Mouse (Mus musculus) kidney, adult 2 months (tissue): ENCODE measurements at regions not wholly inside any gene's neighbourhood (a gene's known extent, or its start where the extent isn't known, plus 50 kb on each side); places are given as distances from the start of the nearest gene placed in this dataset.

Source experiments
- DNase-seq: peaks from one replicate; pipeline ENCODE4 v3.0.0; 2021
- H3K27ac ChIP-seq: fragments of 200-500 bp; 2 replicates; pipeline ENCODE4 v1.5.1; 2012; ENCODE audit warnings: low read depth, low read length, control low read depth, inconsistent platforms; ENCODE audit not compliant: insufficient read depth
- H3K27me3 ChIP-seq: fragments of 200-500 bp; replicated peaks from 2 replicates; pipeline ENCODE4 v1.6.1; 2012; ENCODE audit warnings: mild to moderate bottlenecking, moderate library complexity, low read length, inconsistent platforms; ENCODE audit not compliant: control insufficient read depth, insufficient read depth
- H3K36me3 ChIP-seq: fragments of 200-500 bp; 2 replicates; pipeline ENCODE4 v1.6.1; 2012; ENCODE audit warnings: mild to moderate bottlenecking, moderate library complexity, low read length, inconsistent platforms; ENCODE audit not compliant: control insufficient read depth, insufficient read depth
- H3K4me1 ChIP-seq: fragments of 200-500 bp; 2 replicates; pipeline ENCODE4 v1.6.1; 2011; ENCODE audit warnings: low read length; ENCODE audit not compliant: control insufficient read depth, insufficient read depth
- H3K4me3 ChIP-seq: fragments of 200-500 bp; 2 replicates; pipeline ENCODE4 v1.5.1; 2011; ENCODE audit warnings: mild to moderate bottlenecking, low read depth, low read length, control low read depth; ENCODE audit not compliant: insufficient read depth
- CTCF ChIP-seq: fragments of 200-500 bp; conservative IDR thresholded peaks from 2 replicates; pipeline ENCODE4 v1.5.1; 2011; ENCODE audit warnings: low read depth, mild to moderate bottlenecking, control low read depth, low read length, moderate library complexity, mixed read lengths; ENCODE audit not compliant: insufficient read depth, insufficient read length
- POLR2A ChIP-seq: fragments of 200-500 bp; IDR thresholded peaks from one replicate; pipeline ENCODE4 v1.6.1; 2011; ENCODE audit warnings: low read depth, low read length, control low read depth
- WGBS: fragments of 180-500 bp; shearing (Covaris S2); methylation state at CpG from one replicate; pipeline ENCODE4 v1.1.7; 2018; 5-methylcytosine and 5-hydroxymethylcytosine counted together

DNA sequence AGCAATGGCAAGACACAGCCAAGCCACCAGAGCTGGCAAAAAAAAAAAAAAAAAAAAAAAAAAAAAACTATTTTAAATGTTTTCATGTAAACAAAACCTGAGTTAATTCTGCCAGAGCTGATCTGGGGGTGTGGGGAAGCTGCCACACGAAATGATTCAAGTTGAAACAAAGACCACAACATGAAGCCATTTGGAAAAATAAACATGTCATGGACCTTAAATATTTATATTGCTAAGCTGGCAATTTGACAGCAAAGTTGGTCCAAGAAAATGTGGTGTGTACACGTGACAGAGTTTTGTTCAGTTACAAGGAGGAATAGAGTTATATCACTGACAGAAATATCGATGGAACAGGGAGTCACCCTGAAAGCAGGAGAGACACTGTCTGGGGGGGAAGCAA is 67.1 kb upstream of the Cdh5 start:
- H3K4me3 ChIP-seq = no peak overlapping the region
- TF ChIP-seq CTCF (no peak), POLR2A (no peak)
- DNase-seq = no peak

DNA sequence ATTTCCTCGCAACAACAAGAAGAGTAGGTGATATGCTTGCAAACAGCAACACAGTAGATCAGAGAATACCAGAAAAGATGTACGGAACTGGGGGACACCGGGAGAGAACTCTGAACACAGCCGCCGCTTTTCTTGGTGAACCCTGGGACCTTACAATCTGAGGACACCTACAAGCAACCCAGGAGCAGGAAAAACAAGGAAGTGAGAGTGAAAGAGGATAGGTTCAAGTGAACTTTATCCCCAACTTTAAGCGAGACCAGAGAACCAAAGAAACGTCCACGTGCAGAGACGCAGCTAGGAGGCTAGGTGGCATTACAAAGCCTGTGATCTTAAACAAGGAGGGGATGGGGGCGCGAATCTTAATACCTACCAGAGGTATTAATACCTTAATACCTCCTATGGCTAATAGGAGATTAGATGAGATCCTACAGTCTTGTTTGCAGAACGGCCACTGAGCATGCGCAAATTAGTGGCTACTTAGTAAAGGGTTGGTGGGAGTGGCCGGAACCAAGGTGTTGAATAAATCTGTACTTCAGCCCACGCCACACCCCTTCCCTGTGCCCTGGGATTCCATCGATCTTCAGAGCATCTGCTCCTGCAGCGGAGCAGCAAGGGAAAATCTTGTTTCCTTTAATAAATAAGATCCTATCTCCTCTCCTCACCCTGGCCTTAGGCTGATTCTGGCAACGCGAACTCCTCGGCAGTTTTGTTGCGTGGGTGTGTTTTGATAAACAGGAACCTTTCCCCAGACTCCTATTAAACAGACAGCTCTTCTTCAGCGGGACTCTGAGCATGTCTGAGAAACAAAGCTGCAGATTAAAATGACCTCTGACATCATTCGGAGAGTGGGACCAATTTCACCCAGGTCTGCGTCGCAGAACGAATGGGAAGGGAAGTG is 64.6 kb upstream of the Cdh5 start:
- 65% methylated on average over 26 of the region's 26 CpGs for WGBS
- Histone ChIP-seq H3K4me1 (no peaks in the 10 kb centered on the region), H3K36me3 (no peaks in the 10 kb centered on the region), H3K4me3 (no peak overlapping the region), H3K27me3 (no peaks in the 10 kb centered on the region), H3K27ac (no peak overlapping the region)
- DNase-seq = no peak
- TF ChIP-seq CTCF (no peak), POLR2A (no peak)

More for the DNA sequence above, 67.1 kb upstream of the Cdh5 start:
- H3K4me1 ChIP-seq = no peaks in the 10 kb centered on the region
- no peaks in the 10 kb centered on the region for H3K27me3 ChIP-seq
- no peaks in the 10 kb centered on the region for H3K36me3 ChIP-seq
- 67% methylated on average over 3 of the region's 3 CpGs for whole genome bisulfite sequencing
- H3K27ac ChIP-seq = no peak overlapping the region

DNA sequence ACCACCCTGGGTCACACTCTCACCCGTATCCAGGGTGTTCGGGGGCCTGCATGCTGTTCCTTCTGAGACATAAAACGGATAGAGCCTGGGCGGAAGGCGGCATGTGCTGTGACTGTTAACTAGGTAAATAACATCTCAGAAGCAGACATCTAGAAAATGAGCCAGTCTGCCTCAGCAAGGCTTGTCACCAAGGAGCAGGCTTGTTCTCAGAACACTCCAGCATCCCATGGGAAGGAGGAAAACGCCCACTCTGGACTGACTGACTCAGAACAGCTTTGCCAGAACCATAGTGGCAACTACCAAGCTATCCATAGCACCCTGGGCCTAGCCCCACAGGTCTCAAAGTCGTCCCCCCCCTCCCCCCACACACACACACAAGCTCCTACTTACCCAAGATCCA is 63.8 kb upstream of the Cdh5 start:
- no peak for DNase-seq
- Histone ChIP-seq H3K27ac (no peak overlapping the region), H3K27me3 (no peaks in the 10 kb centered on the region), H3K36me3 (no peaks in the 10 kb centered on the region), H3K4me1 (no peaks in the 10 kb centered on the region), H3K4me3 (no peak overlapping the region)
- TF ChIP-seq CTCF (no peak), POLR2A (no peak)
- WGBS = 85% methylated on average over 7 of the region's 7 CpGs

DNA sequence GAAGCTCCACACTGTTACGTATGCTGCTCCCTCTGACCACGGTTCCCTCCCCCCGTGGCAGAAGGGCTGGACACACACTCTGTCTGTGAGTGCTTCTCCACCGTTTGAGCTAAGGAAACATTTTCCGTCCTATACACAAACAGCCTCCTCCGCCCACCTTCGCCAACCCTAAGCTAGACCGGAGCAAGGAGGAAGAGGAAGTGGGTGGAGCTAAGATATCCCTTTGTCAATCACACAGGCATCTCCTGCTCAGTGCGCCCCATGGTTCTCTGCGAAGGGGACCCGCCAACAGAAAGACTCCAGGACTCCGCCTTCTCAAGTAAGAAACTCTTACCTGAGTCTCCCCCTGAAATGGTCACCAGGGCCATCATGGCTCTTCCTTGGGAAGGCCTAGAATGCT is 61.9 kb upstream of the Cdh5 start:
- TF ChIP-seq POLR2A (no peak), CTCF (no peak)
- no peak overlapping the region for H3K27ac ChIP-seq
- no peaks in the 10 kb centered on the region for H3K36me3 ChIP-seq
- DNase-seq = no peak
- no peak overlapping the region for H3K4me3 ChIP-seq
- H3K4me1 ChIP-seq = no peaks in the 10 kb centered on the region
- WGBS = 51% methylated on average over 12 of the region's 12 CpGs
- H3K27me3 ChIP-seq = no peaks in the 10 kb centered on the region

DNA sequence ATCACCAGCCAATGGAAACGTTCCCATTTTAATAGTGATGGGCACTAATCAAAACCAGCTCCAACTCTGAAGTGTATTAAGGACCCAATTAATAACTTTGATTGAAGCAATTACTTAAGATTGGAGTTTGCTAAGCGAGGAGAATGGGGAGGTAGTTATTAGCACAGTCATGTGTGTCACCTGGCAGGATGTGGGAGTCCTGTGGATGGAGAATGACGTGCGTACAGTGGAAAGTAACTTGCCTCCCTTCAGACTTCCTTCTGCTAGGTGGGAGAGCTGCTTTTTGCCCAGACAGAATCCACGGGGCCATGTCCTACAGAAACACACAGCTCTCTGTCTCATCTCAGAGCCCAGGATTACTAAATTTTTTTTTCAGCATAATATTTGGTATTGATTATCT is 59.9 kb upstream of the Cdh5 start:
- Histone ChIP-seq H3K4me3 (no peak overlapping the region), H3K27me3 (no peaks in the 10 kb centered on the region), H3K4me1 (no peaks in the 10 kb centered on the region), H3K27ac (no peak overlapping the region), H3K36me3 (no peaks in the 10 kb centered on the region)
- TF ChIP-seq POLR2A (no peak), CTCF (no peak)
- WGBS = 45% methylated on average over 5 of the region's 5 CpGs
- no peak for DNase-seq

DNA sequence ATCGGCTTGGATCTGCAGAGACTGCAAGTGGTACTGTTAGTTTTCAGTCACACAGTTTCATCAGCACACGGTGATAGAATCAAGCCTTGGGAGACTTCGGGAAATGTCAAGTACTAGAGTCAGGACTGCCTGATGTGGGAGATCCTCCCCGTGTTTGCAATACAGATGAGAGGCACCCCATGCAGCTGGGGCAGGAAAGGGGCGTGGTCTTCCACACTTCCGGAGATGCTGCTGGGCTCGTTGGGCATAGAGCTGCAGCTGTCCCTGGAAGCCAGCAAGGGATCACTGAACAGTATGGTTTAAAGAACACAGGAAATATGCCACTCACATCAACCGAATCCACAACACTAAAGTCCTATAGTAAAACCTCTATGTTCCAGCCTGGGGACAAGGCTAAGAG is 59.0 kb upstream of the Cdh5 start:
- Histone ChIP-seq H3K36me3 (no peaks in the 10 kb centered on the region), H3K4me1 (no peaks in the 10 kb centered on the region), H3K27me3 (no peaks in the 10 kb centered on the region), H3K27ac (no peak overlapping the region), H3K4me3 (no peak overlapping the region)
- 22% methylated on average over 8 of the region's 8 CpGs for WGBS
- no peak for DNase-seq
- TF ChIP-seq POLR2A (no peak), CTCF (no peak)

DNA sequence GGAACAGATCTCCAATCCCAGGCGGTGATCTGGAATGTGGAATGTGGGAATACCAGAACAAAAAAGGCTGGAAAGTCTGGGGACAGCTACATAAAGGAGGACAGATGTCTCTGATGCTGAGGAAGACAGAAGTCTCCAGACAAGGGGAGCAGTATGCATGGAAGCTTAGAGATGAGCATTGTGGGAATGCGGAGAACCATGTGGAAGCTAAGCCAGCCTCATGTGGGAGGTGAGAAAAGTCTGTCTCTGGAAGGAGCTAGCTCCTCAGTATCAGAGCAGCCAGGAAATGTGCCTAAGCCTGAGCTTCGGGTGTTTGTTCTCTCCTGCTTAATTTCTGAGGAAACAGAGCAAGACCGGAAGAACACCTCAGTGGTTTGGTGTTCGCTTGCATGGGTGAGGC is 53.4 kb upstream of the Cdh5 start:
- 51% methylated on average over 5 of the region's 5 CpGs for WGBS
- Histone ChIP-seq H3K4me1 (no peaks in the 10 kb centered on the region), H3K27ac (no peak overlapping the region), H3K27me3 (no peaks in the 10 kb centered on the region), H3K4me3 (no peak overlapping the region), H3K36me3 (no peaks in the 10 kb centered on the region)
- TF ChIP-seq POLR2A (no peak), CTCF (no peak)
- no peak for DNase-seq

DNA sequence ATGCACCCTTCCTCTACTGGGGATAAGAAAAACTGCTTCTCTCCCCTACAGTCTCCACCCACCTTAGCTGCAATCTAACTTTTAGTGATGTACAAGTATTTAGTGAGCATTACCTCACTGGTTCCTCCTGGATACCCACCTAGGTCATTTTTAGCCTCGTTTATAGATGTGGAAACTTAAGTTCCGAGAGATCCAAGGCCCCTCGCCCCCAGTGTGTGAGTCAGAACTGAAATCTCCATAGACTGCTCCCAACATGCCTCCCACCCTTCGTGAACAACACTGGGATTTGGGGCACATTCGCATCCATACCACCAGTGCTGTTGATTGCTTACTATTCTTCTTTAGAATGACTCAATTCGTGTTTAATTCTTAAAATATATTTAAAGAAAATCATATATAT is 52.2 kb upstream of the Cdh5 start:
- 86% methylated on average over 6 of the region's 6 CpGs for WGBS
- H3K27ac ChIP-seq = no peak overlapping the region
- no peak for TF ChIP-seq POLR2A
- TF ChIP-seq CTCF = no peak
- no peaks in the 10 kb centered on the region for H3K36me3 ChIP-seq
- H3K4me3 ChIP-seq = no peak overlapping the region
- H3K27me3 ChIP-seq = no peaks in the 10 kb centered on the region
- H3K4me1 ChIP-seq = no peaks in the 10 kb centered on the region
- DNase-seq = no peak
